Mouse (Mus musculus) CH12.LX (cell line): ENCODE measurements at regions not wholly inside any gene's neighbourhood (a gene's known extent, or its start where the extent isn't known, plus 50 kb on each side); places are given as distances from the start of the nearest gene placed in this dataset.

Experiments used
- DNase-seq: peaks from one replicate; pipeline ENCODE4 v3.0.0-alpha.2; 2013; ENCODE audit errors: extremely low read depth
- H3K27ac ChIP-seq: 2 replicates; pipeline ENCODE4 v1.5.1; 2012; ENCODE audit warnings: low read depth, mild to moderate bottlenecking, control low read depth, moderate library complexity; ENCODE audit not compliant: insufficient read depth
- H3K27me3 ChIP-seq: replicated peaks from 2 replicates; pipeline ENCODE3; 2012; ENCODE audit warnings: inconsistent platforms
- H3K36me3 ChIP-seq, 2 experiments: replicated peaks in 1 of 2; 2 replicates each; pipeline versions ENCODE3 to v1.6.1; 2012; ENCODE audit warnings: inconsistent platforms in 1 of 2, low read length in 1 of 2, mild to moderate bottlenecking in 1 of 2, mixed read lengths in 1 of 2, moderate library complexity in 1 of 2; ENCODE audit not compliant: control insufficient read depth in 1 of 2, insufficient read depth in 1 of 2
- H3K4me1 ChIP-seq, 2 experiments: 2 replicates each; pipeline ENCODE4 v1.6.1; 2012; ENCODE audit warnings: inconsistent platforms in 1 of 2, moderate library complexity in 1 of 2; ENCODE audit not compliant: insufficient read depth in 2 of 2, control insufficient read depth in 1 of 2
- H3K4me2 ChIP-seq: 2 replicates; pipeline ENCODE4 v1.6.1; 2012; ENCODE audit warnings: low read depth, mild to moderate bottlenecking, control low read depth; ENCODE audit not compliant: poor library complexity, insufficient read depth, severe bottlenecking
- H3K4me3 ChIP-seq, 3 experiments: fragments of 150-350 bp in 1 of 3; sonication (generic) in 1 of 3; replicated peaks in 1 of 3; 2 replicates each; pipeline versions ENCODE3 to v1.5.1; 2011 to 2012; ENCODE audit warnings: low read depth in 2 of 3, low read length in 2 of 3, mild to moderate bottlenecking in 2 of 3, moderate library complexity in 2 of 3, control low read depth in 1 of 3, improper control_type of control experiment in 1 of 3, inconsistent platforms in 1 of 3, mixed read lengths in 1 of 3; ENCODE audit not compliant: poor library complexity in 1 of 3
- H3K79me2 ChIP-seq: replicated peaks from 2 replicates; pipeline ENCODE4 v1.6.1; 2012; ENCODE audit warnings: mild to moderate bottlenecking, moderate library complexity; ENCODE audit not compliant: control insufficient read depth, poor library complexity, insufficient read depth, severe bottlenecking; ENCODE audit errors: extremely low read depth
- H3K9ac ChIP-seq: 2 replicates; pipeline ENCODE4 v1.6.1; 2012; ENCODE audit warnings: low read depth, mild to moderate bottlenecking, control low read depth, moderate library complexity; ENCODE audit not compliant: insufficient read depth
- H3K9me3 ChIP-seq: replicated peaks from 2 replicates; pipeline ENCODE3; 2012; ENCODE audit warnings: low read length, inconsistent platforms, mixed read lengths
- BHLHE40 ChIP-seq: IDR thresholded peaks from 2 replicates; pipeline ENCODE4 v1.6.1; 2011; ENCODE audit warnings: mild to moderate bottlenecking, low read depth, low read length, improper control_type of control experiment
- E2F4 ChIP-seq: IDR thresholded peaks from 2 replicates; pipeline ENCODE4 v1.6.1; 2011; ENCODE audit warnings: low read depth, low read length, improper control_type of control experiment; ENCODE audit not compliant: insufficient replicate concordance
- ELF1 ChIP-seq: IDR thresholded peaks from 2 replicates; pipeline ENCODE4 v1.6.1; 2014; ENCODE audit warnings: low read depth, mild to moderate bottlenecking, inconsistent platforms, low read length, improper control_type of control experiment
- EP300 ChIP-seq: IDR thresholded peaks from 2 replicates; pipeline ENCODE4 v1.6.1; 2011; ENCODE audit warnings: low read length, improper control_type of control experiment
- HCFC1 ChIP-seq: IDR thresholded peaks from 2 replicates; pipeline ENCODE4 v1.6.1; 2012; ENCODE audit warnings: low read depth, mild to moderate bottlenecking, inconsistent platforms, low read length, improper control_type of control experiment
- IRF4 ChIP-seq: IDR thresholded peaks from 2 replicates; pipeline ENCODE4 v1.6.1; 2014; ENCODE audit warnings: low read depth, mild to moderate bottlenecking, inconsistent platforms, low read length, improper control_type of control experiment
- MAX ChIP-seq: IDR thresholded peaks from 2 replicates; pipeline ENCODE4 v1.6.1; 2011; ENCODE audit warnings: low read length, improper control_type of control experiment
- MEF2A ChIP-seq: IDR thresholded peaks from 2 replicates; pipeline ENCODE4 v1.6.1; 2014; ENCODE audit warnings: low read depth, mild to moderate bottlenecking, inconsistent platforms, low read length, improper control_type of control experiment, borderline replicate concordance
- MXI1 ChIP-seq: IDR thresholded peaks from 2 replicates; pipeline ENCODE4 v1.6.1; 2011; ENCODE audit warnings: mild to moderate bottlenecking, low read depth, low read length, improper control_type of control experiment
- NELFE ChIP-seq: IDR thresholded peaks from 2 replicates; pipeline ENCODE4 v1.6.1; 2011; ENCODE audit warnings: low read depth, low read length, improper control_type of control experiment
- RAD21 ChIP-seq: IDR thresholded peaks from 2 replicates; pipeline ENCODE4 v1.6.1; 2011; ENCODE audit warnings: low read depth, mild to moderate bottlenecking, low read length, improper control_type of control experiment, moderate library complexity
- SMC3 ChIP-seq: IDR thresholded peaks from 2 replicates; pipeline ENCODE4 v1.6.1; 2011; ENCODE audit warnings: low read depth, low read length, improper control_type of control experiment
- UBTF ChIP-seq: IDR thresholded peaks from 2 replicates; pipeline ENCODE4 v1.6.1; 2012; ENCODE audit warnings: low read depth, mild to moderate bottlenecking, inconsistent platforms, low read length, improper control_type of control experiment, moderate library complexity
- USF1 ChIP-seq: IDR thresholded peaks from 2 replicates; pipeline ENCODE4 v1.6.1; 2014; ENCODE audit warnings: low read depth, mild to moderate bottlenecking, inconsistent platforms, low read length, improper control_type of control experiment
- USF2 ChIP-seq: conservative IDR thresholded peaks from 2 replicates; pipeline ENCODE4 v1.6.1; 2011; ENCODE audit warnings: low read depth, low read length, improper control_type of control experiment
- ZKSCAN1 ChIP-seq: IDR thresholded peaks from 2 replicates; pipeline ENCODE4 v1.6.1; 2012; ENCODE audit warnings: low read depth, inconsistent platforms, low read length, improper control_type of control experiment, borderline replicate concordance
- ZMIZ1 ChIP-seq: IDR thresholded peaks from 2 replicates; pipeline ENCODE4 v1.6.1; 2012; ENCODE audit warnings: low read depth, mild to moderate bottlenecking, inconsistent platforms, low read length, improper control_type of control experiment
- dilution Hi-C: fragments of 300-500 bp; cut with MboI; formaldehyde crosslinking; loops from 2 replicates; pipeline ENCODE4 v1.14.3; 2020; ENCODE audit warnings: low sequenced_read_pairs; ENCODE audit not compliant: extremely low pct_unique_long_range_greater_than_20kb, extremely low pct_ligation_motif_present
- in situ Hi-C: fragments of 300-500 bp; cut with MboI; formaldehyde crosslinking; loops from 3 replicates; pipeline ENCODE4 v1.14.3; 2019; ENCODE audit warnings: low sequenced_read_pairs, low pct_ligation_motif_present, low pct_unique_long_range_greater_than_20kb, mixed read lengths

DNA sequence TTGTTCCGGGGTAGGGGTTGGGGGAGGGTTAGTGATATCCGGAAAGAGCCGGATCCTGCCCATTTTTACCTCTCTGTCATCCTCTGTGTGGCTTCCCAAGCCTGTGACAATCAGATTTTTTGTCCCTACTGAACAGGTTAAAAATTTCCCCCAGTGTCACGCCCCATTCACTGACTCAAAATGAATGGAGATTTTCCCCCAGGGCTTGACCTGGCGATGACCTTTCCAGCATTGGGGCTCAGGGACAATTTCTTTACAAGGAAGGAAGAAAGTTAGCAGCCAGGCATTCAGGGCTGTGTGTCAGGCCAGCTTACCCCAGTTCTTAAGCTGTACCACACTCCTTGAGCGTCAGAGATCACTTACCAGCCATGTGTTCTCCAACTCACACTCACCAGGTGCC is 55.9 kb upstream of the Gm9887 start:
- Histone ChIP-seq H3K27me3 (no peaks in the 10 kb centered on the region), H3K4me3 (no peak overlapping the region), H3K4me1 (peaks cover 10 to 14% of the 10 kb centered on the region in 2 experiments), H3K9me3 (peaks cover 9% of the 10 kb centered on the region), H3K4me2 (no peak overlapping the region), H3K27ac (no peak overlapping the region), H3K36me3 (peaks cover 3 to 5% of the 10 kb centered on the region in 2 experiments), H3K9ac (no peak overlapping the region), H3K79me2 (no peaks in the 10 kb centered on the region)
- TF ChIP-seq ELF1 (no peak), USF1 (no peak), UBTF (no peak), IRF4 (no peak; the same call in 1 of the 2 replicates), HCFC1 (no peak), NELFE (no peak), ZMIZ1 (no peak), SMC3 (no peak)
- dilution Hi-C loops = no loop called here
- in situ Hi-C loops = no loop called here
- DNase-seq = no peak

DNA sequence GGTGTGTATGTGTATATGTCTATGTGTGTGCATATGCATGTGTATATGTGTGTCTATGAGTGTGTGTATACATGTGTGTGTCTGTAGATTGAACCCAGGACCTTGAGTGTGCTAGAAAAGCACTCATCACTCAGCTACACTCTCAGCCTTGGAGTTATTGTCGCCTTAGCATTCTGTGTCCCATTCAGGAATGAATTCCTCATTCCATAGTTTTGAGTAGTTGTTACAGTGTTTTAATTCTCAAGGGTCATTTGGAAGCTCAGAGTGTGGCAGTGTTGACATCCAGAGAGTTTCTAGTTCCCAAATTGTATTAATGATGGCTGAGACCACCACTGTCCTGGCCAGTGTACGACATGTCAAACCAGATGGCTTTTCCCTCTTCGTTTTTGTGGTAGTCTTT is 53.4 kb upstream of the Gm9887 start:
- Histone ChIP-seq H3K79me2 (no peaks in the 10 kb centered on the region), H3K9me3 (peaks cover 11% of the 10 kb centered on the region), H3K4me2 (no peak overlapping the region), H3K4me1 (peaks cover 13 to 36% of the 10 kb centered on the region in 2 experiments), H3K9ac (no peak overlapping the region), H3K27ac (no peak overlapping the region)
- TF ChIP-seq MXI1 (no peak), USF2 (no peak), UBTF (no peak), E2F4 (no peak), EP300 (no peak), MEF2A (no peak), ZKSCAN1 (no peak), BHLHE40 (no peak), RAD21 (no peak), IRF4 (no peak), MAX (no peak)
- TF ChIP-seq, all 38 proteins: peak for 0
- H3K4me3 ChIP-seq = no peak overlapping the region
- peaks cover 5 to 7% of the 10 kb centered on the region in 2 experiments for H3K36me3 ChIP-seq
- dilution Hi-C loops (no loop called here), in situ Hi-C loops (no loop called here)
- no peaks in the 10 kb centered on the region for H3K27me3 ChIP-seq
- DNase-seq = no peak
